Mouse (Mus musculus): ENCODE data around the gene 1700030K09Rik.

1700030K09Rik gene

GRCm38 (mm10) chr8:72464211-72464610, 20.5 kb downstream of the 1700030K09Rik start:
- no peak for DNase-seq

GRCm38 (mm10) chr8:72469243-72469642, 25.6 kb downstream of the 1700030K09Rik start:
- DNase-seq, result no peak

GRCm38 (mm10) chr8:72469984-72470383, 26.3 kb downstream of the 1700030K09Rik start:
- DNase-seq, result no peak

GRCm38 (mm10) chr8:72470684-72471083, 27.0 kb downstream of the 1700030K09Rik start:
- DNase-seq, result no peak

- DNase-seq, result peak; percentile 99
These were observed 31.3 kb downstream of the 1700030K09Rik start, which contains the start of gene Cherp for GRCm38 (mm10) chr8:72474826-72475546. Cherp (minus strand) TSS chr8:72475226.

GRCm38 (mm10) chr8:72485456-72486199, 41.9 kb downstream of the 1700030K09Rik start:
- peak; percentile 76 for DNase-seq

GRCm38 (mm10) chr8:72487014-72487413, 43.3 kb downstream of the 1700030K09Rik start:
- no peak for DNase-seq

- no peak for DNase-seq
These were observed 47.3 kb downstream of the 1700030K09Rik start for GRCm38 (mm10) chr8:72491017-72491416.

- DNase-seq, result no peak
These were observed 48.3 kb downstream of the 1700030K09Rik start, which contains the start of gene Slc35e1 for GRCm38 (mm10) chr8:72491680-72492621. Slc35e1 (minus strand) TSS chr8:72492614.

- peak; percentile 99 for DNase-seq
These were observed 49.0 kb downstream of the 1700030K09Rik start for GRCm38 (mm10) chr8:72492622-72493081.

GRCm38 (mm10) chr8:72493381-72493780, 49.7 kb downstream of the 1700030K09Rik start:
- DNase-seq, result no peak

GRCm38 (mm10) chr8:72495411-72496111, 51.9 kb downstream of the 1700030K09Rik start:
- no peak for DNase-seq

GRCm38 (mm10) chr8:72496217-72496616, 52.5 kb downstream of the 1700030K09Rik start:
- no peak for DNase-seq

- DNase-seq, result no peak
These were observed 54.2 kb downstream of the 1700030K09Rik start for GRCm38 (mm10) chr8:72497911-72498310.

- DNase-seq, result no peak
These were observed 54.8 kb downstream of the 1700030K09Rik start for GRCm38 (mm10) chr8:72498527-72498926.

GRCm38 (mm10) chr8:72499521-72500284, 56.0 kb downstream of the 1700030K09Rik start:
- DNase-seq, result no peak

GRCm38 (mm10) chr8:72500521-72500931, 56.8 kb downstream of the 1700030K09Rik start:
- DNase-seq, result no peak

- peak; percentile 74 for DNase-seq
These were observed 60.5 kb downstream of the 1700030K09Rik start for GRCm38 (mm10) chr8:72504137-72504536.

GRCm38 (mm10) chr8:72504637-72505314, 61.1 kb downstream of the 1700030K09Rik start:
- DNase-seq, result no peak

GRCm38 (mm10) chr8:72507505-72507904, 63.8 kb downstream of the 1700030K09Rik start:
- DNase-seq, result no peak
